Mouse (Mus musculus): ENCODE measurements around the gene Maff. TPM values are rescaled to one million over a fixed set of nuclear protein-coding genes. Genes with fewer than 3 reads are reported as not detected.

Maff gene
- total and polyA plus RNA-seq, 3 experiments, result 9.2 to 15.4 (median 10.5) TPM

- Histone ChIP-seq H3K27ac (ENCODE audit: insufficient read depth, low read depth) (no peak overlapping the region), H3K79me2 (replicated peaks; ENCODE audit: control insufficient read depth, extremely low read depth, insufficient read depth, poor library complexity, severe bottlenecking) (peaks cover 13% of the 10 kb centered on the region), H3K4me1 (ENCODE audit: control insufficient read depth in 1 of 2, insufficient read depth in 2 of 2) (peaks cover 18 to 56% of the 10 kb centered on the region in 2 experiments), H3K4me2 (ENCODE audit: insufficient read depth, low read depth, poor library complexity, severe bottlenecking) (no peak overlapping the region), H3K27me3 (replicated peaks) (no peaks in the 10 kb centered on the region), H3K36me3 (replicated peaks in 1 of 2; ENCODE audit: control insufficient read depth in 1 of 2, insufficient read depth in 1 of 2, low read length in 1 of 2) (peaks cover 9 to 84% of the 10 kb centered on the region in 2 experiments), H3K9ac (ENCODE audit: insufficient read depth, low read depth) (no peak overlapping the region), H3K9me3 (replicated peaks; ENCODE audit: low read length) (no peaks in the 10 kb centered on the region), H3K4me3 (replicated peaks in 1 of 3; ENCODE audit: low read depth in 2 of 3, low read length in 2 of 3, poor library complexity in 1 of 3) (no peak overlapping the region)
- in situ Hi-C loops (cut with MboI; ENCODE audit: low pct_ligation_motif_present, low pct_unique_long_range_greater_than_20kb, low sequenced_read_pairs), result no loop called here
- dilution Hi-C loops (cut with MboI; ENCODE audit: extremely low pct_ligation_motif_present, extremely low pct_unique_long_range_greater_than_20kb, low sequenced_read_pairs), result no loop called here
- DNase-seq (ENCODE audit: extremely low read depth), result no peak
- no peak for TF ChIP-seq GABPA (IDR thresholded peaks at IDR 0.05; ENCODE audit: insufficient replicate concordance, low read depth, low read length)
- TF ChIP-seq SIN3A (IDR thresholded peaks at IDR 0.05; ENCODE audit: low read length), result no peak
- TF ChIP-seq MAZ (IDR thresholded peaks at IDR 0.05; ENCODE audit: low read depth, low read length), result no peak
These were observed 46.7 kb downstream of the Maff start for GRCm38 (mm10) chr15:79393101-79393500.

GRCm38 (mm10) chr15:79394842-79395241, 48.4 kb downstream of the Maff start:
- H3K9me3 ChIP-seq (replicated peaks; ENCODE audit: low read length), result no peaks in the 10 kb centered on the region
- no peak for DNase-seq (ENCODE audit: extremely low read depth)
- TF ChIP-seq POLR2AphosphoS2 (IDR thresholded peaks at IDR 0.05; ENCODE audit: low read depth, low read length) (no peak), KAT2A (IDR thresholded peaks at IDR 0.05; ENCODE audit: insufficient replicate concordance, low read length) (no peak), ZMIZ1 (IDR thresholded peaks at IDR 0.05; ENCODE audit: low read depth, low read length) (no peak), UBTF (IDR thresholded peaks at IDR 0.05; ENCODE audit: low read depth, low read length) (no peak), USF1 (IDR thresholded peaks at IDR 0.05; ENCODE audit: low read depth, low read length) (no peak), RAD21 (IDR thresholded peaks at IDR 0.05; ENCODE audit: low read depth, low read length) (no peak), USF2 (conservative IDR thresholded peaks at IDR 0.05; ENCODE audit: low read depth, low read length) (no peak), JUND (conservative IDR thresholded peaks at IDR 0.05; ENCODE audit: low read depth, low read length) (no peak), SMC3 (IDR thresholded peaks at IDR 0.05; ENCODE audit: low read depth, low read length) (no peak), ELF1 (IDR thresholded peaks at IDR 0.05; ENCODE audit: low read depth, low read length) (no peak), MXI1 (IDR thresholded peaks at IDR 0.05; ENCODE audit: low read depth, low read length) (no peak), HCFC1 (IDR thresholded peaks at IDR 0.05; ENCODE audit: low read depth, low read length) (no peak), CHD2 (IDR thresholded peaks at IDR 0.05; ENCODE audit: low read length) (no peak), MYC (IDR thresholded peaks at IDR 0.05; ENCODE audit: low read depth, low read length) (no peak), CTCF (conservative IDR thresholded peaks at IDR 0.05 in 1 of 2, IDR thresholded peaks at IDR 0.05 in 1 of 2; ENCODE audit: low read depth in 2 of 2, low read length in 2 of 2) (no peak), ZC3H11A (IDR thresholded peaks at IDR 0.05; ENCODE audit: low read depth, low read length) (no peak), ZKSCAN1 (IDR thresholded peaks at IDR 0.05; ENCODE audit: borderline replicate concordance, low read depth, low read length) (no peak), MAZ (IDR thresholded peaks at IDR 0.05; ENCODE audit: low read depth, low read length) (no peak)
- H3K27me3 ChIP-seq (replicated peaks), result no peaks in the 10 kb centered on the region
- dilution Hi-C loops (cut with MboI; ENCODE audit: extremely low pct_ligation_motif_present, extremely low pct_unique_long_range_greater_than_20kb, low sequenced_read_pairs) (no loop called here), in situ Hi-C loops (cut with MboI; ENCODE audit: low pct_ligation_motif_present, low pct_unique_long_range_greater_than_20kb, low sequenced_read_pairs) (no loop called here)
- no peak overlapping the region for H3K4me3 ChIP-seq (replicated peaks in 1 of 3; ENCODE audit: low read depth in 2 of 3, low read length in 2 of 3, poor library complexity in 1 of 3)
- H3K4me2 ChIP-seq (ENCODE audit: insufficient read depth, low read depth, poor library complexity, severe bottlenecking), result no peak overlapping the region
- H3K4me1 ChIP-seq (ENCODE audit: control insufficient read depth in 1 of 2, insufficient read depth in 2 of 2), result peaks cover 11 to 53% of the 10 kb centered on the region in 2 experiments
- H3K9ac ChIP-seq (ENCODE audit: insufficient read depth, low read depth), result no peak overlapping the region
- no peak overlapping the region for H3K27ac ChIP-seq (ENCODE audit: insufficient read depth, low read depth)
- peaks cover 9 to 81% of the 10 kb centered on the region in 2 experiments for H3K36me3 ChIP-seq (replicated peaks in 1 of 2; ENCODE audit: control insufficient read depth in 1 of 2, insufficient read depth in 1 of 2, low read length in 1 of 2)
- peaks cover 19% of the 10 kb centered on the region for H3K79me2 ChIP-seq (replicated peaks; ENCODE audit: control insufficient read depth, extremely low read depth, insufficient read depth, poor library complexity, severe bottlenecking)
